Mouse (Mus musculus) bone marrow, adult 2 months (tissue): Measurements from ENCODE around the gene Cxcl16.

Experiments
- CTCF ChIP-seq: fragments of 200-500 bp; IDR thresholded peaks from 2 replicates; pipeline ENCODE4 v1.5.1; 2011; ENCODE audit warnings: low read length, control low read depth; ENCODE audit not compliant: control insufficient read depth, insufficient read depth
- POLR2A ChIP-seq: fragments of 200-500 bp; IDR thresholded peaks from 2 replicates; pipeline ENCODE4 v1.6.1; 2011; ENCODE audit warnings: low read depth, mild to moderate bottlenecking, control low read depth, low read length, borderline replicate concordance; ENCODE audit not compliant: control insufficient read depth

DNA sequence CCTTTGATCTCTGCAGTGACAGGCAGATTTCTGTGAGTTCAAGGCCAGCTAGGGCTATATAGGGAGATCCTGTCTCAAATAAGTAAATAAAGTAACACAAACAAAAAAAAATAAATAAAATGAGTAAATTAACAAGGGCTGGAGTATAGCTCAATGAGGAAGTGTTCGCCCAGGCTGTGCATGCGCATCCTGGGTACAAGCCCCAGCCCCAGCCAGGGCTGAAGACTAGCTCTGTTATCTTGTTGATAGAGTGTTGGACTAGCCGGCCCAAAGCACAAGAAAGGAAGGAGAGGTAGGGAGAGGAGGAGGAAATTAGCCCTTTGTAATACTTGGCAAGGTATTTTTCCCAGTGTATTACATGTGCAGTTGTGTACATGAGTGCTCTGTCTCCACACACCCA is 15.8 kb downstream of the Cxcl16 start:
- TF ChIP-seq CTCF (no peak), POLR2A (no peak)
